Mouse (Mus musculus) limb, embryonic 15.5 days (tissue): Measurements from ENCODE around the gene Rbm7. TPM values are rescaled to one million over a fixed set of nuclear protein-coding genes. Genes with fewer than 3 reads are reported as not detected.

Source experiments
- ATAC-seq: fragments of 200-750 bp; cut with Nextera tagmentation; 2 replicates; pipeline ENCODE4 v1.8.0; 2017; ENCODE audit warnings: low read depth, moderate TSS enrichment; ENCODE audit not compliant: insufficient number of reproducible peaks, low FRiP score, low TSS enrichment
- H3K27ac ChIP-seq: fragments of 300-500 bp; sonication (generic); 2 replicates; pipeline ENCODE4 v1.5.1; 2015; ENCODE audit warnings: moderate library complexity, mild to moderate bottlenecking, inconsistent platforms
- H3K27me3 ChIP-seq: fragments of 300-500 bp; sonication (generic); 2 replicates; pipeline ENCODE4 v1.6.1; 2015; ENCODE audit warnings: inconsistent platforms
- H3K36me3 ChIP-seq: fragments of 300-500 bp; sonication (generic); 2 replicates; pipeline ENCODE4 v1.6.1; 2015; ENCODE audit warnings: inconsistent platforms
- H3K4me1 ChIP-seq: fragments of 300-500 bp; sonication (generic); 2 replicates; pipeline ENCODE4 v1.6.1; 2015; ENCODE audit warnings: inconsistent platforms
- H3K4me2 ChIP-seq: fragments of 300-500 bp; sonication (generic); 2 replicates; pipeline ENCODE4 v1.6.1; 2015; ENCODE audit warnings: mild to moderate bottlenecking, inconsistent platforms
- H3K4me3 ChIP-seq: fragments of 300-500 bp; sonication (generic); 2 replicates; pipeline ENCODE4 v1.5.1; 2015; ENCODE audit warnings: mild to moderate bottlenecking, inconsistent platforms
- H3K9ac ChIP-seq: fragments of 300-500 bp; sonication (generic); 2 replicates; pipeline ENCODE4 v1.6.1; 2015; ENCODE audit warnings: inconsistent platforms
- H3K9me3 ChIP-seq: fragments of 300-500 bp; sonication (generic); 2 replicates; pipeline ENCODE4 v1.6.1; 2016; ENCODE audit warnings: inconsistent platforms
- WGBS: fragments of 180-500 bp; shearing (Covaris S2); methylation state at CpG from one replicate; pipeline ENCODE4 v1.1.7; 2015; 5-methylcytosine and 5-hydroxymethylcytosine counted together
- microRNA-seq: library from miRNA; unstranded; fragments of <30 nt; microRNA quantifications from one replicate; pipeline ENCODE4, GENCODE M21; 2016
- polyA plus RNA-seq: library from polyadenylated mRNA; unstranded; fragments of >200 nt; fragmentation: Nextera tagmentation; extraction: Ambion mirVana; gene quantifications from 2 replicates; pipeline ENCODE4 v1.2.1, GENCODE M21; 2015

The Rbm7 gene
- polyA plus RNA-seq, 1 experiment from 2014 or later: 123 TPM

GRCm38 (mm10) chr9:48455961-48456360, 39.1 kb downstream of the Rbm7 start:
- Histone ChIP-seq H3K9ac (no peak overlapping the region), H3K27me3 (no peaks in the 10 kb centered on the region), H3K9me3 (no peaks in the 10 kb centered on the region), H3K36me3 (no peaks in the 10 kb centered on the region), H3K27ac (no peak overlapping the region), H3K4me1 (0 out of 2 replicates have a peak, but pooled peaks cover 2% of the 10 kb centered on the region), H3K4me2 (no peak overlapping the region), H3K4me3 (no peak overlapping the region)
- WGBS: 81% methylated on average over 3 of the region's 3 CpGs
- ATAC-seq: no peak

GRCm38 (mm10) chr9:48450066-48450465, 45.0 kb downstream of the Rbm7 start:
- no peak overlapping the region for H3K27ac ChIP-seq
- H3K4me2 ChIP-seq: no peak overlapping the region
- 0 out of 2 replicates have a peak, but pooled peaks cover 2% of the 10 kb centered on the region for H3K4me1 ChIP-seq
- no peaks in the 10 kb centered on the region for H3K27me3 ChIP-seq
- no peak overlapping the region for H3K9ac ChIP-seq
- 89% methylated on average over 17 of the region's 17 CpGs for WGBS
- no peak for ATAC-seq
- H3K36me3 ChIP-seq: no peaks in the 10 kb centered on the region
- no peak overlapping the region for H3K4me3 ChIP-seq
- H3K9me3 ChIP-seq: no peaks in the 10 kb centered on the region

GRCm38 (mm10) chr9:48447783-48448209, 47.3 kb downstream of the Rbm7 start:
- H3K27ac ChIP-seq: no peak overlapping the region
- no peaks in the 10 kb centered on the region for H3K27me3 ChIP-seq
- H3K4me1 ChIP-seq: 0 out of 2 replicates have a peak, but pooled peaks cover 2% of the 10 kb centered on the region
- no peak overlapping the region for H3K9ac ChIP-seq
- no peak overlapping the region for H3K4me2 ChIP-seq
- no peaks in the 10 kb centered on the region for H3K9me3 ChIP-seq
- H3K4me3 ChIP-seq: no peak overlapping the region
- no peak for ATAC-seq
- no peaks in the 10 kb centered on the region for H3K36me3 ChIP-seq
- 38% methylated on average over 5 of the region's 5 CpGs for WGBS

- H3K36me3 ChIP-seq: no peaks in the 10 kb centered on the region
- H3K27ac ChIP-seq: no peak overlapping the region
- 82% methylated on average over 2 of the region's 2 CpGs for WGBS
- no peaks in the 10 kb centered on the region for H3K4me1 ChIP-seq
- no peak for ATAC-seq
- no peak overlapping the region for H3K4me3 ChIP-seq
- no peak overlapping the region for H3K4me2 ChIP-seq
- H3K27me3 ChIP-seq: no peaks in the 10 kb centered on the region
- no peak overlapping the region for H3K9ac ChIP-seq
- H3K9me3 ChIP-seq: no peaks in the 10 kb centered on the region
Measured at GRCm38 (mm10) chr9:48444821-48445220, 50.3 kb downstream of the Rbm7 start.

- no peak for ATAC-seq
- no peak overlapping the region for H3K9ac ChIP-seq
- H3K4me2 ChIP-seq: no peak overlapping the region
- no peaks in the 10 kb centered on the region for H3K9me3 ChIP-seq
- no peaks in the 10 kb centered on the region for H3K36me3 ChIP-seq
- H3K27me3 ChIP-seq: no peaks in the 10 kb centered on the region
- 88% methylated on average over 1 of the region's 1 CpGs for whole genome bisulfite sequencing
- no peaks in the 10 kb centered on the region for H3K4me1 ChIP-seq
- H3K4me3 ChIP-seq: no peak overlapping the region
- H3K27ac ChIP-seq: no peak overlapping the region
Measured at GRCm38 (mm10) chr9:48443873-48444272, 51.2 kb downstream of the Rbm7 start.

Small RNAs within 50 kb of the gene (microRNA-seq; reads per million reads assigned to microRNA genes)
- gene Gm23653: not detected

Other genes with a start within 250 kb of the Rbm7 start
- gene Nxpe2, start 141.8 kb downstream of the Rbm7 start, polyA plus RNA-seq: 1.5 and 1.8 TPM in 2 replicates
- gene Rexo2, start 14.7 kb downstream of the Rbm7 start, polyA plus RNA-seq: 153 and 154 TPM in 2 replicates
- gene Gm5617, start 143 bp upstream of the Rbm7 start, polyA plus RNA-seq: 27.3 and 31.2 TPM in 2 replicates
- gene Nnmt, start 109.9 kb upstream of the Rbm7 start, polyA plus RNA-seq: 12.1 and 12.5 TPM in 2 replicates